Mouse (Mus musculus) heart, adult 18-20 months (tissue): ENCODE measurements around the gene Zbtb40. TPM values are rescaled to one million over a fixed set of nuclear protein-coding genes. Genes with fewer than 3 reads are reported as not detected.
A peak's percentile ranks its signal among the peaks of the same experiment; 100 is the strongest.

ENCODE experiments used
- DNase-seq, 2 experiments: peaks; one replicate each; pipeline ENCODE4 v3.0.0; 2021 to 2022; ENCODE audit warnings: mixed read lengths in 1 of 2
- long read RNA-seq, 2 experiments: library from polyadenylated mRNA; stranded (forward); transcript quantifications; one replicate each; pipeline ENCODE4 v2.0.0; 2021
- total RNA-seq, 2 experiments: library from RNA; stranded (reverse); gene quantifications; 2 replicates each; pipeline ENCODE4 v1.2.3; 2021

Gene Zbtb40
- total RNA-seq, result 1 to 10 TPM; 6.9 to 7.4 TPM
- long read RNA-seq, experiment 1, partial matches to known transcripts, result 0 of 3 reads
- long read RNA-seq, experiment 1, other reads (novel, unspliced or antisense), result 3 of 3 reads
- long read RNA-seq, experiment 2, partial matches to known transcripts, result 0 of 1 reads
- long read RNA-seq, experiment 2, other reads (novel, unspliced or antisense), result 1 of 1 reads

- DNase-seq, result peak; percentile 92 to 94
These were observed at the start of gene Zbtb40 for GRCm38 (mm10) chr4:137048550-137049032. Gene Zbtb40 (minus strand): TSS chr4:137048801.

GRCm38 (mm10) chr4:137097984-137098327, 49.4 kb upstream of the Zbtb40 start:
- no peak for DNase-seq

GRCm38 (mm10) chr4:137097246-137097983, 48.8 kb upstream of the Zbtb40 start:
- no peak for DNase-seq

- DNase-seq, result no peak
These were observed 47.8 kb upstream of the Zbtb40 start for GRCm38 (mm10) chr4:137096353-137096752.

- DNase-seq, result no peak
These were observed 36.6 kb upstream of the Zbtb40 start for GRCm38 (mm10) chr4:137085083-137085810.

GRCm38 (mm10) chr4:137082866-137083265, 34.3 kb upstream of the Zbtb40 start:
- DNase-seq, result no peak

GRCm38 (mm10) chr4:137081401-137081800, 32.8 kb upstream of the Zbtb40 start:
- DNase-seq, result no peak

- DNase-seq, result peak; percentile 5 to 6
These were observed 28.6 kb upstream of the Zbtb40 start for GRCm38 (mm10) chr4:137077216-137077615.

GRCm38 (mm10) chr4:137071204-137071603, 22.6 kb upstream of the Zbtb40 start:
- no peak for DNase-seq

GRCm38 (mm10) chr4:137068491-137068890, 19.9 kb upstream of the Zbtb40 start:
- no peak for DNase-seq

GRCm38 (mm10) chr4:137065846-137066245, 17.2 kb upstream of the Zbtb40 start:
- DNase-seq, result no peak

GRCm38 (mm10) chr4:137054932-137055331, 6.3 kb upstream of the Zbtb40 start:
- DNase-seq, result no peak

- DNase-seq, result peak in 1 of 2 experiments; percentile 18
These were observed 5.2 kb upstream of the Zbtb40 start for GRCm38 (mm10) chr4:137053810-137054209.

GRCm38 (mm10) chr4:137047840-137048549, 606 bp downstream of the Zbtb40 start:
- no peak for DNase-seq

GRCm38 (mm10) chr4:137046110-137046509, 2.5 kb downstream of the Zbtb40 start:
- no peak for DNase-seq

- DNase-seq, result no peak
These were observed 4.1 kb downstream of the Zbtb40 start for GRCm38 (mm10) chr4:137044516-137044915.

- peak in 1 of 2 experiments; percentile 40 for DNase-seq
These were observed 4.8 kb downstream of the Zbtb40 start for GRCm38 (mm10) chr4:137043799-137044198.

- no peak for DNase-seq
These were observed 6.6 kb downstream of the Zbtb40 start for GRCm38 (mm10) chr4:137042039-137042438.

GRCm38 (mm10) chr4:137041161-137041621, 7.4 kb downstream of the Zbtb40 start:
- no peak for DNase-seq

GRCm38 (mm10) chr4:137039441-137039840, 9.2 kb downstream of the Zbtb40 start:
- DNase-seq, result no peak

- no peak for DNase-seq
These were observed 10.1 kb downstream of the Zbtb40 start for GRCm38 (mm10) chr4:137038501-137038900.

GRCm38 (mm10) chr4:137038096-137038495, 10.5 kb downstream of the Zbtb40 start:
- no peak for DNase-seq
